Mouse (Mus musculus): ENCODE results near the gene Mroh2a. TPM values are rescaled to one million over a fixed set of nuclear protein-coding genes. Genes with fewer than 3 reads are reported as not detected.

Mroh2a gene
- polyA plus RNA-seq (2015; fragmentation: Nextera tagmentation; extraction: Ambion mirVana) = 1.1 and 1.2 TPM in 2 replicates

DNA sequence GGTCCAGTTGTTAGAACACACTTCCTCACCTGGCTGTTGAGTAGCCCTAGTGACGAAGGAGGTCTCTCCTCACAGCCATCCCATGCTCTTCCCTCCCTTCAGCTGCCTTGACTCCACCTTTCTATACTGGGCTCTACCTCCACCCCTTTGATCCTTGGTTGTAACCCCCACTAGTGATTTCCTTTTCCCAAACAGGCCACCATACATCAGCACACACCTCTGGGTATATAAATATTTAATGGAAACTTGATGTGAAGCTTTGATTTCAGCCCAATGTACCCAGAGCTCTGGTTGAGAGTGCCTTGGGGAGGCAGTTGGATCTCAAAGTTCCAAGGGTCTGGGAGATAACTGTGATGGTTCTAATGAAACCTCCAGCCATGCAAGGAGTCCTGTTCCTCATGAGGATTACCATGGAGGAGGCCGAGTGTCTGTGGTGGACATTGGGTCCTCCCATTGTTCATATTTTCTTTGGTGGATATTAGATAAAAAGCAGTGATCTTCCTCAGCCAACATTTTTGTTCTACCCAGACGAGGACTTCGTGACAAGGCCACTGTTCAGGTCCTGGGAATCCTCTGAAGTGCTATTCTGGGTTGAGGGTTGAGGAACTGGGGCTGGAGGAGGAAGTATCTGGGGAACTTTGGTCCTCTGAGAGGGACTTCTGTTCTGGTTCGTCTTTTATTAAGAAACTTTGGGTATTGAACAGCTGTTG, at the start of gene Mroh2a:
Mroh2a (plus strand) TSS at position 317 of the 710 bp plus-strand sequence.
- Histone ChIP-seq H3K4me2 (no peak within 1 kb of the TSS), H3K4me3 (no peak within 1 kb of the TSS), H3K36me3 (no peaks in the 10 kb centered on the region), H3K27ac (no peak within 1 kb of the TSS), H3K27me3 (no peaks in the 10 kb centered on the region), H3K9ac (no peak within 1 kb of the TSS), H3K9me3 (peaks cover 65% of the 10 kb centered on the region), H3K4me1 (no peaks in the 10 kb centered on the region)
- 50% methylated on average over 5 of the region's 5 CpGs for WGBS
- ATAC-seq (ENCODE audit: insufficient number of reproducible peaks, insufficient read depth, low FRiP score, low TSS enrichment, low read depth) = no peak; the same call in 1 of the 2 replicates

DNA sequence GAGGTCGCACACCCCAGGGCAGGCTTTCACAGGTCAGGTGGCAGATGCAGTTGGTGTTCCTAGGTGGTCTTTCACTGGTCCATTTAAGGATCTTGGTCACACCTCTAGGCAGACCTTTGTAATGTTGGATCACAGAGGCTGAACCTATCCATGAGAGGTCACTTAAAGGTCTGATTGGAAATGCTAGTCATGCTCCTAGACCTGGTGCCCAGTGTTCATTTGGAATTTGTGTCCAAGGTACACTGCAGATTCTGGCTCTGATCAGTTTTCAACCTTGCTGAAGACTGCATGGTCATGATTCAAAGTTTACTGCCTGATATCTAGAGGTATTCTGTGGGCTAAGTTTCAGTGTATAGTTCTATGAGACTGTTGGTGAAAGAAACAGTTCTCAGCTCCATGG, 47.1 kb upstream of the Mroh2a start:
- Histone ChIP-seq H3K9ac (no peak overlapping the region), H3K4me2 (no peak overlapping the region), H3K36me3 (no peaks in the 10 kb centered on the region), H3K27ac (no peak overlapping the region), H3K9me3 (peaks cover 22% of the 10 kb centered on the region; the same call in 1 of the 2 replicates), H3K27me3 (no peaks in the 10 kb centered on the region), H3K4me3 (no peak overlapping the region), H3K4me1 (no peaks in the 10 kb centered on the region)
- no peak for ATAC-seq (ENCODE audit: insufficient number of reproducible peaks, insufficient read depth, low FRiP score, low TSS enrichment, low read depth)
- WGBS = 70% methylated on average over 1 of the region's 1 CpGs

- no peak overlapping the region for H3K4me3 ChIP-seq
- no peaks in the 10 kb centered on the region for H3K9me3 ChIP-seq
- ATAC-seq (ENCODE audit: insufficient number of reproducible peaks, insufficient read depth, low FRiP score, low TSS enrichment, low read depth) = no peak
- no peak overlapping the region for H3K9ac ChIP-seq
- no peak overlapping the region for H3K27ac ChIP-seq
- H3K4me1 ChIP-seq = no peaks in the 10 kb centered on the region
- no peak overlapping the region for H3K4me2 ChIP-seq
- WGBS = 85% methylated on average over 5 of the region's 5 CpGs
- H3K27me3 ChIP-seq = no peaks in the 10 kb centered on the region
- no peaks in the 10 kb centered on the region for H3K36me3 ChIP-seq
Observed at GRCm38 (mm10) chr1:88186325-88186935, 40.4 kb upstream of the Mroh2a start.

- ATAC-seq (ENCODE audit: insufficient number of reproducible peaks, insufficient read depth, low FRiP score, low TSS enrichment, low read depth) = no peak
- H3K27ac ChIP-seq = no peak overlapping the region
- H3K36me3 ChIP-seq = no peaks in the 10 kb centered on the region
- H3K27me3 ChIP-seq = no peaks in the 10 kb centered on the region
- H3K9ac ChIP-seq = no peak overlapping the region
- no peaks in the 10 kb centered on the region for H3K9me3 ChIP-seq
- 61% methylated on average over 3 of the region's 3 CpGs for WGBS
- no peak overlapping the region for H3K4me2 ChIP-seq
- H3K4me3 ChIP-seq = no peak overlapping the region
- H3K4me1 ChIP-seq = no peaks in the 10 kb centered on the region
Observed at GRCm38 (mm10) chr1:88192136-88192535, 34.6 kb upstream of the Mroh2a start.

DNA sequence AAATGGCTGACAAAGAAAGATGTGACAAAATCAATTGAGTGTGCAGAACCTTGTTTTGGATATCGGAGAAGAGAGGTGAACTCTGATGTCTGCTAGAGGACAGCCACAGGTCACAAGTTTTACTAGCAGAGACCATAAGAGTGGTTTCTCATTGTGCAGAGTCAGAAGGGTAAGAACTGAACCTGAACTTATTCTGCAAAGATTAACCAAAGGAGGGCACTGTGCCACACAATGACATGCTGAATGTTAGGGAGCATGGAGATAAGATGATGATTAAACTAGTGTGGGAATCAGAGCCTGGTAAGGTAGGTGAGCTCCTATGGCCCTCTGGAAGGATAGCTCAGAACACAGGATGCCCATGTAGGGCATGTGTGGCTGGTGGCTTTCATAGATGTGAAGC, 31.1 kb upstream of the Mroh2a start:
- Histone ChIP-seq H3K36me3 (no peaks in the 10 kb centered on the region), H3K27me3 (no peaks in the 10 kb centered on the region), H3K9me3 (no peaks in the 10 kb centered on the region), H3K4me2 (no peak overlapping the region), H3K4me1 (no peaks in the 10 kb centered on the region), H3K27ac (no peak overlapping the region), H3K4me3 (no peak overlapping the region), H3K9ac (no peak overlapping the region)
- WGBS = 84% methylated on average over 1 of the region's 1 CpGs
- ATAC-seq (ENCODE audit: insufficient number of reproducible peaks, insufficient read depth, low FRiP score, low TSS enrichment, low read depth) = no peak

GRCm38 (mm10) chr1:88197443-88197842, 29.3 kb upstream of the Mroh2a start:
- H3K9ac ChIP-seq = no peak overlapping the region
- ATAC-seq (ENCODE audit: insufficient number of reproducible peaks, insufficient read depth, low FRiP score, low TSS enrichment, low read depth) = no peak

GRCm38 (mm10) chr1:88199996-88200395, 26.8 kb upstream of the Mroh2a start:
- Histone ChIP-seq H3K4me1 (no peaks in the 10 kb centered on the region), H3K4me3 (no peak overlapping the region), H3K9me3 (peaks cover 7% of the 10 kb centered on the region), H3K36me3 (no peaks in the 10 kb centered on the region), H3K27me3 (no peaks in the 10 kb centered on the region), H3K4me2 (no peak overlapping the region), H3K9ac (no peak overlapping the region), H3K27ac (no peak overlapping the region)
- ATAC-seq (ENCODE audit: insufficient number of reproducible peaks, insufficient read depth, low FRiP score, low TSS enrichment, low read depth) = no peak
- 76% methylated on average over 2 of the region's 2 CpGs for WGBS

More at GRCm38 (mm10) chr1:88197443-88197842, 29.3 kb upstream of the Mroh2a start:
- Histone ChIP-seq H3K27ac (no peak overlapping the region), H3K36me3 (no peaks in the 10 kb centered on the region), H3K4me3 (no peak overlapping the region), H3K4me1 (no peaks in the 10 kb centered on the region), H3K27me3 (no peaks in the 10 kb centered on the region), H3K4me2 (no peak overlapping the region), H3K9me3 (no peaks in the 10 kb centered on the region)
- 73% methylated on average over 3 of the region's 3 CpGs for WGBS

DNA sequence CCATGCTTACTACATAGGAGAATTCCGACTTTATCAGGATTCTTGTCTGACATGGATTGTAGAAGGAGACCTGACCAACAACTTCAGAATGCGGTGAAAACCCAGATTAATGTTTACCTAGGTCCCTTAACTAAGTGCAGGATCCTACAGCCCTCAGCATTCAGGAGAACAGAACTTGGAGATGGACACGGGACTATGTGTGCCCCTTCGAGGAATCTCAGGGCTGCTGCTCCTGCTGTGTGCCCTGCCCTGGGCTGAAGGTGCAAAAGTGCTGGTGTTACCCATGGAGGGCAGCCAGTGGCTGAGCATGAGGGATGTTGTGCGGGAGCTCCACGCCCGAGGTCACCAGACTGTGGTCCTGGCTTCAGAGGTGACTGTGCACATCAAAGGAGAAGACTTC, 26.3 kb upstream of the Mroh2a start, which contains the start of gene Ugt1a2:
Ugt1a2 (plus strand) TSS at position 146 of the 400 bp plus-strand sequence.
- Histone ChIP-seq H3K4me2 (no peak within 1 kb of the TSS), H3K27me3 (no peaks in the 10 kb centered on the region), H3K4me1 (0 out of 2 replicates have a peak, but pooled peaks cover 3% of the 10 kb centered on the region), H3K9me3 (peaks cover 8% of the 10 kb centered on the region), H3K27ac (no peak within 1 kb of the TSS), H3K4me3 (no peak within 1 kb of the TSS), H3K9ac (no peak within 1 kb of the TSS), H3K36me3 (no peaks in the 10 kb centered on the region)
- 79% methylated on average over 7 of the region's 7 CpGs for WGBS
- no peak for ATAC-seq (ENCODE audit: insufficient number of reproducible peaks, insufficient read depth, low FRiP score, low TSS enrichment, low read depth)

- H3K27ac ChIP-seq = no peak within 1 kb of the TSS
- peak within 1 kb of the TSS; percentile 77 for H3K9ac ChIP-seq
- peak within 1 kb of the TSS; percentile 83 for H3K4me2 ChIP-seq
- peak; percentile 94 for ATAC-seq (ENCODE audit: insufficient number of reproducible peaks, insufficient read depth, low FRiP score, low TSS enrichment, low read depth)
- H3K36me3 ChIP-seq = no peaks in the 10 kb centered on the region
- H3K9me3 ChIP-seq = peaks cover 10% of the 10 kb centered on the region
- no peaks in the 10 kb centered on the region for H3K27me3 ChIP-seq
- WGBS = 7% methylated on average over 62 of the region's 62 CpGs
- H3K4me3 ChIP-seq = peak within 1 kb of the TSS; percentile 52
- H3K4me1 ChIP-seq = 0 out of 2 replicates have a peak, but pooled peaks cover 8% of the 10 kb centered on the region
Observed at GRCm38 (mm10) chr1:88205294-88205922, 21.4 kb upstream of the Mroh2a start, which contains the start of gene Dnajb3. TSS of gene Dnajb3 (minus strand) at chr1:88205782.

DNA sequence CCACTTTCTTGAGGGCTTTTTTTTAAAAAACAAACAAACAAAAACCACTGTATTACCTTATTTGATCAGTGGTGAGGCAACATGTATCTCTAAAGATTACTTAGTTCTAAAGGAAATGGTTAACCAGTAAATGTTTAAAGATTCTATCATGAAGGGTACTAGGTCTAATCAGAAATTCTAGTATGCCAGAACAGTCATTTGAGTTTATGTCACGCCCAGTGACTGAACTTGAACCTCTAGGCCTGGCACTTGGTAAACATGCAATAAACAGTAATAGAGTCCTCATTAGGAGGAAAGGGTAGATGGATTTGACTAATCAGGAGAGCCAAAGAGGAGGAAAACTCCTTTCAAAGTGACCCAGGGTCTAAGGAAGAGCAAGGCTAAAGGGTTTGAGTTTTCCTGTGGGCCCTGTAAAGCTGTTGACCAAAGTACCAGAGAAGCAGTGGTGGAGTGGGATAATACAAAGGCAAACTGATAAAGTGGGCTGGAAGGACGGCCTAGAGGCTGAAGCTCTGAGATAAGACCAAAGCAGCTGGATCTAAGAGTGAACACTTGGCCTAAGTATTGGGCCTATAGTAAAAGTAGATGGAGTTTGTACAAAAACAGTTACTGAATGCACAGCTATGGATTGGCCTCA, 19.8 kb upstream of the Mroh2a start:
- H3K27ac ChIP-seq = no peak overlapping the region
- H3K9me3 ChIP-seq = peaks cover 17% of the 10 kb centered on the region
- H3K9ac ChIP-seq = no peak overlapping the region
- no peak overlapping the region for H3K4me3 ChIP-seq
- 0 out of 2 replicates have a peak, but pooled peaks cover 8% of the 10 kb centered on the region for H3K4me1 ChIP-seq
- H3K27me3 ChIP-seq = no peaks in the 10 kb centered on the region
- 76% methylated on average over 2 of the region's 2 CpGs for WGBS
- ATAC-seq (ENCODE audit: insufficient number of reproducible peaks, insufficient read depth, low FRiP score, low TSS enrichment, low read depth) = no peak
- H3K4me2 ChIP-seq = no peak overlapping the region
- no peaks in the 10 kb centered on the region for H3K36me3 ChIP-seq

DNA sequence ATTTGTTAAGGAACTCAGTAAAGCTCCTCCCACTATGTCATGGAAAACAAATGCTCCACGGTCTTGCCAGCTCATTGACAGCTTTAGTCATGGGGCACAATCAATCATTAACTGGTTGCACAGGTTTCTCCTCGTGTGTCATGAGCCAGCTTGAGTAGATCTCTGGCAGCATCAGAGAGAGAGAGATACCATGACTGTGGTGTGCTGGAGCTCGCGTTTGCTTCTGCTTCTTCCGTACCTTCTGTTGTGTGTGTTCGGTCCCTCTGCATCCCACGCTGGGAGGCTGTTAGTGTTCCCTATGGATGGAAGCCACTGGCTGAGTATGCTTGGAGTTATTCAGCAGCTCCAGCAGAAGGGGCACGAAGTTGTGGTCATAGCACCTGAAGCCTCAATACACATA, 15.0 kb upstream of the Mroh2a start, which contains the start of gene Ugt1a1:
Ugt1a1 (plus strand) TSS at position 148 of the 400 bp plus-strand sequence.
- 67% methylated on average over 8 of the region's 8 CpGs for WGBS
- Histone ChIP-seq H3K27ac (no peak within 1 kb of the TSS), H3K9me3 (peaks cover 53% of the 10 kb centered on the region), H3K36me3 (no peaks in the 10 kb centered on the region), H3K4me2 (no peak within 1 kb of the TSS), H3K4me3 (no peak within 1 kb of the TSS), H3K4me1 (no peaks in the 10 kb centered on the region), H3K9ac (no peak within 1 kb of the TSS), H3K27me3 (no peaks in the 10 kb centered on the region)
- ATAC-seq (ENCODE audit: insufficient number of reproducible peaks, insufficient read depth, low FRiP score, low TSS enrichment, low read depth) = no peak

Data from embryonic facial prominence, embryonic 13.5 days (tissue).